Mouse (Mus musculus) erythroblast, adult 5-6 weeks (primary cell): ENCODE results near the gene Ugt1a5. TPM values are rescaled to one million over a fixed set of nuclear protein-coding genes. Genes with fewer than 3 reads are reported as not detected.

Source experiments
- ATAC-seq: replicated peaks from 2 replicates; pipeline ENCODE4 v1.8.0; 2016; ENCODE audit warnings: moderate number of reproducible peaks, mild to moderate bottlenecking, moderate TSS enrichment, inconsistent platforms; ENCODE audit not compliant: poor library complexity, low FRiP score, severe bottlenecking
- total RNA-seq, 2 experiments: library from RNA; stranded (forward) in 1 of 2; stranded (reverse) in 1 of 2; fragments of 150-400 nt in 1 of 2; fragments of 200-764, 138-1000 nt in 1 of 2; gene quantifications; 2 replicates each; pipeline versions ENCODE4 v1.2.3 to v1.2.4; 2015 to 2017; ENCODE audit warnings: low replicate concordance in 2 of 2

Ugt1a5 gene
- total RNA-seq, 2 experiments from 2014 or later, result not detected

GRCm38 (mm10) chr1:88234646-88235045 is 68.8 kb downstream of the Ugt1a5 start:
- ATAC-seq, result no peak

- no peak for ATAC-seq
Measured at GRCm38 (mm10) chr1:88235046-88235893, 69.5 kb downstream of the Ugt1a5 start.

GRCm38 (mm10) chr1:88235894-88236415 is 70.1 kb downstream of the Ugt1a5 start:
- no peak for ATAC-seq

- no peak for ATAC-seq
Measured at GRCm38 (mm10) chr1:88237311-88237710, 71.5 kb downstream of the Ugt1a5 start.

- no peak for ATAC-seq
Measured at GRCm38 (mm10) chr1:88238771-88239170, 73.0 kb downstream of the Ugt1a5 start.

- no peak for ATAC-seq
Measured at GRCm38 (mm10) chr1:88240072-88240471, 74.3 kb downstream of the Ugt1a5 start.

- no peak for ATAC-seq
Measured at GRCm38 (mm10) chr1:88240579-88240978, 74.8 kb downstream of the Ugt1a5 start.

GRCm38 (mm10) chr1:88243861-88244260 is 78.0 kb downstream of the Ugt1a5 start:
- ATAC-seq, result no peak

GRCm38 (mm10) chr1:88245881-88246280 is 80.1 kb downstream of the Ugt1a5 start:
- no peak for ATAC-seq

- ATAC-seq, result no peak
Measured at GRCm38 (mm10) chr1:88246386-88246785, 80.6 kb downstream of the Ugt1a5 start.

GRCm38 (mm10) chr1:88247660-88248059 is 81.8 kb downstream of the Ugt1a5 start:
- no peak for ATAC-seq

- no peak for ATAC-seq
Measured at GRCm38 (mm10) chr1:88248658-88249057, 82.8 kb downstream of the Ugt1a5 start.

- no peak for ATAC-seq
Measured at GRCm38 (mm10) chr1:88249596-88249995, 83.8 kb downstream of the Ugt1a5 start.

- no peak for ATAC-seq
Measured at GRCm38 (mm10) chr1:88250023-88250422, 84.2 kb downstream of the Ugt1a5 start.

GRCm38 (mm10) chr1:88253106-88253505 is 87.3 kb downstream of the Ugt1a5 start:
- ATAC-seq, result no peak

GRCm38 (mm10) chr1:88253540-88253939 is 87.7 kb downstream of the Ugt1a5 start:
- ATAC-seq, result no peak

- no peak for ATAC-seq
Measured at GRCm38 (mm10) chr1:88254793-88255465, 89.1 kb downstream of the Ugt1a5 start.

GRCm38 (mm10) chr1:88255466-88255857 is 89.7 kb downstream of the Ugt1a5 start:
- ATAC-seq, result no peak

GRCm38 (mm10) chr1:88255989-88256754 is 90.4 kb downstream of the Ugt1a5 start:
- no peak for ATAC-seq
